Mouse (Mus musculus): Measurements from ENCODE around the gene Gna12.

The Gna12 gene

DNA sequence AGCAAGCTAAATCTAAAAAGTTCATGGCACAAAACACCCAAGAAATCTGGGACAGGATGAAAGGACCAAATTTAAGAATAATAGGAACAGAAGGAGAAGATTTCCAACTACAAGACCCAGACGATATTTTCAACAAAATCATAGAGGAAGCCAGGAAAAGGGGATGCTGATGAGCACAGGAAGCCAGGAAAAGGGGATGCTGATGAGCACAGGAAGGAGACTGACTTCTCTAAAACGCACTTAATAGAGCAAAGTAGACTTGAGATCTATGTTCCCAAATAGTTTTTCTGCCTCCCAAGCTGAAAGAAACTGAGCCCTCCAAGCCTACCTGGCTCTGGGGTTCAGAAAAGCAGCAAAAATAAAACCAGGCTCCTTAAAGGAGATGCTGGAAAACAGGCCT lies 2.8 kb downstream of the Gna12 start:
- DNase-seq (ENCODE audit: low spot score in 2 of 2), result no peak

DNA sequence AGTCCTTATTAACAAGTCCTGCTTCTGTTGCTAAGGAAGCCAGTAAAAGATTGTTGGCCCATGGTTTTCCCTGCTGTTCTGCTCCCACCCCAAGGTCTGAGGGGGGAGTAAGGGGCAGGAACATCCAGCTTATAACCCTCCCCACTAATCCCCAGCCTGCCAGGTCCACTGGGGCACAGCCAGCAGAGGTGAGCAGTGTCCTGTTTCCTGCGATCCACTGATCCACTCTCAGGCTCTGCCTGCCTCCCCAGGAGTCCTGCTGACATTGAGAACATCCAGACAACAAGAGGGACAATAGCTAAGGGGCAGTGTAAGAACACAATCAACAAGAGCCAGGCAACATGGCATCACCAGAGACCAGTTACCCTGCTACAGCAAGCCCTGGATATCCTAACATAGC lies 3.4 kb downstream of the Gna12 start:
- DNase-seq (ENCODE audit: low spot score in 2 of 2), result no peak

DNA sequence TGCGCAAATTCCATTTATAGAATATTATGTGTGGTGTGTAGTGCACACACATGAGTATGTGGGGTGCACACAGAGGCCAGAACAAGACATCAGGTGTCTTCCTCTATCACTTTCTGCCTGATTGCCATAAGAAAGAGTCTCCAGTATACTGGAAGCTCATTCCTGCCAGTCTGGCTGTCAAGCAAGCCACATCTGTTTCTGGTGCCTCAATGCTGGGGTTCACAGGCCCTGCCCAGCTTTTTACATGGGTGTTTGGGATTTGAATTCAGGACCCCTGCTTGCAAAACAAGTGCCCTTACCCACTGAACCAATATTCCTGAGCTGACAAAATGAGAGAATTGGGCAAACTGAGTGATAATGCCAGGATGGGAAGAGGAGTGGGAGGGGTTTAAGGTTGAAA lies 4.1 kb downstream of the Gna12 start:
- no peak for DNase-seq (ENCODE audit: low spot score in 2 of 2)

DNA sequence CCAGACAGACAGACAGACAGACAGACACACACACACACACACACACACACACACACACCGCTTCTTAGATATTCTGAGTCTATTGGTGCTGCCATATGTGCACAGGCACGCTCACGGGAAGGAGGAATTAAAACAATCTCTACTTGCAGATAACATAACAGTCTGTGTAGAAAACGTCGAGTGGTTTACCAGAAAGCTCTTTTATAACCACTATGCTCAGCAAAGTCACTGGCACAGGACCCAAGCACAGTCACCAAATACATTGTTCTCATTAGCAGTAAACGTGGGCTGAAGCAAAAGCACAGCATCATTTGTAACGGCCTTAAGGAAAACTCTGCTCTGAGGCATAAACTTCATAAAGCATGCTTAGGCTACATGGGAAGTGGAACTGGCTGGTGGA lies 6.1 kb downstream of the Gna12 start:
- no peak for DNase-seq (ENCODE audit: low spot score in 2 of 2)

DNA sequence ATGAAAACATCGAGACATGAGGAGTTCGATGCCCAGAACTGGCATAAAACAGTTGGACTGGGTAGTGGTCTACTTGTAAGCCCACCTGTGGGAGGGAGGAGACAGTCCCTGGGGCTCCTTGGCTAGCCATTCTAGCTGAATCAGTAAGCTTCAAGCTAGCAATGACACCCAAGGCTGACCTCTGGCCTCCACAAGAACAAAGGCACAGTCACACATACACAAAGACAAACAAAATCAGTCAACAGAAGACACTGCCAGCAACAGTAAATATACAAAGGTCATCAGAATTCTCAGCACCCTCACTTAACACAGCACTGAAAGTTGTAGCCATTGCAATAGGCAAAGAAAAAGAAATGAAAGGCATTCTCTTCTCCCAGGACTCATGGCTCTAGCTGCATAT lies 6.8 kb downstream of the Gna12 start:
- no peak for DNase-seq (ENCODE audit: low spot score in 2 of 2)

DNA sequence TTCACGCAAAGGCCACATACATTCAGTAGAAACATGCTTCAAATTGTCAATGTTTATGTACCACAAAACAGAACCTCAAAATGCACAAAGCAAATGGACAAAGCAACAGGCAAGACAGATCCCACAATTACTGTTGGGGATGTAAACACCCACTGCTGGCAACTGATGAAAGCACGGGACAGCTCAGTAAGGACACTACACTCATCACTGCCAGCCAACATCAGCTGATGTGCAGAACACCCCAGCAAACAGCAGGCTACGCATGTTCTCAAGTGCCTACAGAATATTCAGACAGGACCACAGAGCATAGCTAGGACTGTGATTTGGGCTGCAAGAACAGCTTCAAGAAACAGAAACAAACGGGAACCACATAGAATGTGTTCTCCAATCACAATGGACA lies 8.3 kb downstream of the Gna12 start:
- no peak for DNase-seq (ENCODE audit: low spot score in 2 of 2)

DNA sequence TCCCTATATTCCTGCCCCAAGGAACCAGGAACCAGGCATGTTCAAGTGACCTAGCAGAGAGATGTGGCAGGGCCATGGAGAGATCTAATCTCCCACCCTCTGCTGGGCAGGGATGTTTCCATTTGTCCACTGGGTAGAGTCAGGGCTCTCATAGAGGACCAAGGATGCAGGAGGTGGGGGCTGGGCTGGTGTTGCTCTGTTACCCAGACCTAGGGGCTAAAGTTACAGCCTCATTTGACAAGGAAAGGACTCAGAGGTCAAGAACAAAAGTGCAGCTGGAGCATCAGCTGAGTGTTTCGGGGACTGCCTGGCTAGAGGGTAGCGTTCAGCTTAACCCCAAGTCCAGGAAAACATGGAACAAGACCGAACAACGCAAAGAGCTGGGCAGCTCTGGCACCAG lies 9.7 kb downstream of the Gna12 start:
- DNase-seq (ENCODE audit: low spot score in 2 of 2), result no peak

DNA sequence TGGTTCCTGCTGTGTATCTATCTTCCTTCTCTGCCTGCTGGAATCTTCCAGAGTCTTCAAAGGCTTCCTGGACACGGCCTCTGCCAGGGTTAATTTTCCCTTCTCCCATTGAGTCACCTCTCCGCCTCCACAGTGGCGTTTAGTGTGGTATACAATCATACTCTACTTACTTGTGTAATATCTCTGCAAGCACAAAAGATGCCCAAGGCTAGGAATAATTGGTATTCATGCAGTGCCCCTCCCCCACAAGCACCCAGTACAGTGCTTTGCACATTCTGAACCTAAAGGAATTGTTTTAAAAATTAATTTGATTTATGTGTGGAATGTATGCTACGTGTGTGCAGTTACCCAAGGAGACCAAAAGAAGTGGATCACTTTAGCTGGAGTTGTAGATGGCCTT lies 10.6 kb downstream of the Gna12 start:
- no peak for DNase-seq (ENCODE audit: low spot score in 2 of 2)

DNA sequence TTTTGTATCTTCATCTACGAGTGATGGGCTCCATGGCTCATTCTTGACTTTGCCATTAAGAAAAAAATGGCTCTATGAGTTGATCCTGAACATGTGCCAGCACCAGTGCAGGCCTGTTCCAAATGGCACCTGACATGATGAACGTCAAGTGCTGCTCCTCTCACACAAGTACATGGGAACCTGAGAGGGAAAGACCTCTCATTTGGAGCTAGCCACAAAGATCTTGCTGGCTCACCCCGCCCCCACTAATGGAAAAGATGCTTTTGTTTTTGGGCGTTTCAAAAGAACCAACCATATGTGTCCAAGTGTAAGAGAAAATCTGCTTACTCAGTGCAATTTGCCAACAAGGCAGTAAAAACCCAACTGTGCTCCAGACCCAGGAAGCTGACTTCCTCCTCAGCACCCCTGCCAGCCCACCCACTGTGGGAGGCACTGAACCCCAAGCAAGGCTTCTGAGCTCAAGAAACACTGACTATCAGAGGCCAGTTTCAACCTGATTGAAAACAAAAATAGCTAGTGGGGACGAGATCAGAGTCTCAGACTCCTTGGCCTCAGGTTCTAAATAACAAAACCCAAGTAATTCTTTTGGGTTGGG lies 11.7 kb downstream of the Gna12 start:
- no peak for DNase-seq (ENCODE audit: low spot score in 2 of 2)

DNA sequence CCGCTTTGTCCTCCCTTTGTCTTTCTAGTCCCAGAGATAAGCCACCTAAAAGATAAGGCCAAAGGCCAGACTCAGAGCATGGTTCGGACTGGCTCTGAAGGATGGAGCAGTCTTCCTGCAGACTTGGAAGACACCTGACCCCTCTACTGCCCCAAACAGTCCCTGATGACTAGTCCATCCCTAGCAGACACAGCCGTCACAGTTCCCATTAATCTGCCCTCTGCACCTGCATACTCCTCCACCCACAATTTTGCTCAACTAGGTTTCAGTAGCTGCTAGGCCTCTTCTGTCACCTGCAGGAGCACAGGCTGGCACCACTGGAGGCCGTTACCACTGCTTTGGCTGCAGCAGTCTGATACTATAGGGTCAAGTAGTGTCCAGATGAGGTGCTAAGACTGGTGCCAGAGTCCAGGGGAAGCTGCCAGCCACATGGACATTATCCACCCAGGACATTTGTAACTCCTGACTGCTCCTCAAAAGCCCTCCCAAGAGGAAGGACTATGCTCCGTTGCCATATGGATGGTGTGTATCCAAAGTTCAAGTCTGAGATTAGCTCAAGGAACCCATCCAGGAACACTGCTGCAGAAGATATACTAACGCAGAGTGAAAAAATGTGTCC lies 13.2 kb downstream of the Gna12 start:
- DNase-seq (ENCODE audit: low spot score in 2 of 2), result no peak

DNA sequence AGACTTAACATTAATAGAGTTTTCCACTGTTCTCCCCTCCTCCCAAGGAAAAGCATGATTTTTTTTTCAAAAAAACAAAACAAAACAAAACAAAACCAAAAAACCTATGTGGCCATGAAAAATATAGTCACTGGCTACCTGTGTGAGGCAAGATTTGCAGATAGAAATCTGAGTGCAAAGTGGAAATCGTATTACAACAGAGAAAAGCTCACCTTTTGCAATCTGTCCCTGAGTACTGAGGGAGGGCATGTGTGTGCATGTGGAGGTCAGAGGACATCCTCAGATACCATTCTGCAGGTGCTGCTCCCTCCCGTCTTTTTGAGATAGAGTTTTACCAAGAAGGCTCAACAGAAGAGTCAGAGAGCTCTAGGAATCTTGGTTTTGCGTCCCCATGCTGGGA lies 14.2 kb downstream of the Gna12 start:
- DNase-seq (ENCODE audit: low spot score in 2 of 2), result no peak

DNA sequence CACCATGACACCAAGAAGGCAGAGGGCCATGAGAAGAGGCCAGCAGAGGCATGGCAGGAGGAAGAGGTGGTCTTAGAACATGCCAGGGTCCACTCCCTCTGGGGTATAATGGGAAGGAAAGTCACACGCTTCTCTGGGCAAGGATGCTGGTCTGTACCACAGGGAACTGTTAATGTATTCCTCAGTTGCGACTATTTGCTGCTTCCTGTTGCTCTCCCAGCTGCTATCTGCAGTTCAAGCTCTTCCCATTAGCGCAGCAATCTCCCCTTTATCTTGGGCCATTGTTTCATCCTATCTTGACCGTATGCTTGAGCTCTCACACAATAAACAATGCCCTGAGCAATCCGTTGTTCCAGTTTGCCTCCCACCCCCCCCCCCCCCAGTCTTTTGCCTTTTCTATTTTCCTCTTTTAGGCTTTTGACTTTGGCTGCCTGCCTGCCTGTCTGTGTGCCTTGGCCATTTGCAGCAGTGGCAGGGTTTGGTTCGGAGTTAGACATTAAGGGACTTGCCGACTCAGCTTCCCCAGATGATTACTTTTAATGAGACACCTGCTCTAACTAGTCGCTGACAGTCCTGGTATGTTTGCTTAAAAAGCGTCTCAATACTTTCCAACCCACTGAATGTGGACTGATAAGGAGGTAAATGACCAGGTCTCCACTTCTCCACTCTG lies 15.0 kb downstream of the Gna12 start:
- no peak for DNase-seq (ENCODE audit: low spot score in 2 of 2)

DNA sequence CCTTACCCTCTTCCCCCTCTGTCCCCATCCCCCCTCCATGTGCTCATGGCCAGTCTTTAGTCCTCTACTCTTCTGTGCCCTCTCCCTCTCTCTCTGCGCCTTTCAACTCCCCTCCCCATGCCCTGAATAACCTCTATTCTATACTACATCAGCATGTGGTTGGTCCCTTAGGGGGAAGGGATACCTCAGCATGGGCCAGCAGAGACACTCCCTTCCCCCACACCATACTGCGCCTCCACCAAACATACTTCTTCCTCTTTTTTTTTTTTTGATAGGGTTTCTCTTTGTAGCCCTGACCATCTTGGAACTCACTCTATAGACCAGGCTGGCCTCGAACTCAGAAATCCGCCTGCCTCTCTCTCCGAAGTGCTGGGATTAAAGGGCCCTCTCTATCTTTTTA lies 15.8 kb downstream of the Gna12 start:
- DNase-seq (ENCODE audit: low spot score in 2 of 2), result no peak

DNA sequence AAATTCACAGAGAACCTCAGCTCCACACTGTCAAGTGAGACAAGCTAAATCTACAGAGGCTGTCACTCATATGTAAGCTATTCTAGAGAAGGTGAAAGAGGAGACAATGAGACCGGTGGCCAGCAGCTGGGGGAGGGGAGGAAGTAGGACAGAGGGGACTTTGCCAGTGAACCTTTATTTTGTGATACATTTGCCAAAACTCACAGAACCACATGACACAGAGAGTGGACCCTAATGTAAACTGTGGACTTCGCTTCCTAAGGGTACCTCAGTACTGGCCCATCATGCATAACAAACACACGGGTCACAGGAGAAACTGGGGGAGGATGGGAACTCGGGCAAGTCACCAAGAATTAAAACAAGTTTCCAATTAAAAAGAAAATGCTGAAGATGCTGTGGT lies 17.5 kb downstream of the Gna12 start:
- no peak for DNase-seq (ENCODE audit: low spot score in 2 of 2)

DNA sequence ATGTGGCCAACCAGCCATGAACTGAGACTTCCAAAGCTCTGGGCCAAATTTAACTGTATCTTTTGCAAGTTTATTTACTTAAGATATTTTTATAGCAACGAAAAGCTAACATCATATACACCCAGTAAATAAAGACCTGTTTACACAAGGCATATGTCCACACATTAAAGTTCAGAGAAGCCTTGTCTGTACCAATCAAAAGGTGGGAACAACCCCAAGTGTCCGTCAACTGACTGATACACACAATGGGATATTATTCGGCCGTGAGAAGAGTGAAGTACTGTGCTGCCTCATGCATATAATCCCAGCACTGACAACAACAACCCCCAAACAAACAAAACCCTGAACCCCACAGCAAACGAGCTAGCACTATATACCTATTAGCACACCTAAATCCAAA lies 18.2 kb downstream of the Gna12 start:
- DNase-seq (ENCODE audit: low spot score in 2 of 2), result no peak

DNA sequence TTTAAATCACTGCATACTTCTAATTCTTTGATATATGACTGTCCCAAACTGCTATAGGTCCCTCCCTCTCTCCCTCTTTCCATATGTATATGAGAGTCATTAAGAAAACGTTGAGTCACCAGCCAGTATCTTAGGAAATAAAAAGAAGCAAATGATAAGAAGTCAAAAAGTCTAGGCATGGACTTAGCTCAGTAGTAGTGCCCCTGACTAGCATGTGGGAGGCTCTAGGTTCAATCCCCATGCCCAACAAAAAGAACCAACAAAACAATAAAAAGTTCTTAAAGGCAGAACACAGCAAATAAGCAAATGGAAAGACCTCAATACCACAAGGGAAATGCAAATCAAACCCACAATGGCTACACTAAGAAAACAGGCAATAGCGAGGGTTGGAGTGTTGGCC lies 18.8 kb downstream of the Gna12 start:
- DNase-seq (ENCODE audit: low spot score in 2 of 2), result no peak

DNA sequence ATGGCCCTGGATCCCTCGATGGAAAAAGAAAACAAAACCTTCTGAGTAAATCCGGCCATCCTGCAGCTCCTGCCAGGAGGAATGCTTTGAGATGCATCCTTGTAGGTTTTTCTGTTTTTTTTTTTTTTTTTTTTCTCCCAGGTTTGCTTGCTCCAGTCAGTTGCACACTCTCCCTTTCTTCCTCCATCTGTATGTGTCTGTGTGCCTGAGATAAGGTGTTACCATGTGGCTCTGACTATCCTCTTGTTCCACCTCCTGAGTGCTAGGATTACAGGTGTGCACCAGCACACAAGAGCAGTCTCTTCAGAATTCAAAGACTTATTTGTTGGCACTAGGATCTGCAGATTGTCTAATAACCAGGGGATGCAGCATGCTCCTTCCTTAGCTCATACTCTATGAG lies 23.3 kb downstream of the Gna12 start:
- DNase-seq (ENCODE audit: low spot score in 2 of 2), result no peak

DNA sequence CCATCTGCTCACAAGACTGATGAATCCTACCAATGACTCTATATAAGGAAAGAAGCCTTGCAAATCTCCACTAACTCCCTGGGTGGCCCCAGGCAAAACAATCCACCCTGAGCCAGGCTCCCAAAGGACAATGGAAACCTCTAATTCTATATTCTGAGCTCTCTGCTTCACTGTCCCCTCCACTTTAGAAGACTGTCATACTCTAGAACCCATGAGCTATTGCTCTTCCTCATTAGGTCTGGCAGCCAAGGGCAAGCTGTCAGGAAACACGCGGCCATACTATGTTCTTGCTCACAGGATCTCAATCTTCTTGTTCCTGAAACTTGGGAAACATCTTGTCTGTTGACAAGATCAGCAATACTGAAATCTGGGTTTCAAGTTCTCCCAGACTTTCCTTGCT lies 24.0 kb downstream of the Gna12 start:
- DNase-seq (ENCODE audit: low spot score in 2 of 2), result no peak

DNA sequence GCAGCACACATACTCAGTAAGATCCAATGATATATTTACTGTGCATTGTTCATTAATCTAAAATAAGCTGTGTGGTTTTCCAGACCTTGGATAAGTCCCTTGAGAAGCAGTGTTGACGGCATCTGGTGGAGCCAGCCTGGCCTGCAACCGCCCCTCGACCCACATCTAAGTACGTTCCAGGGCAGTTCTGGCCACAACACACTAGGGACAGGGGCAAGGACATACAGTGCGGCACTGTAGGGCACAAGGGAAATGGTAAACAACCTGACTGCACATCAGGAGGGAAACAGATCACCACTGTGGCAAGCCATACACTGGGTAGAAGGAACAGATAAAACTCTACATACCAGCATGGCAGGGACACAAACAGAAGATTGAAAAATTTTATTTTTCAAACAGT lies 28.4 kb downstream of the Gna12 start:
- DNase-seq (ENCODE audit: low spot score in 2 of 2), result no peak

DNA sequence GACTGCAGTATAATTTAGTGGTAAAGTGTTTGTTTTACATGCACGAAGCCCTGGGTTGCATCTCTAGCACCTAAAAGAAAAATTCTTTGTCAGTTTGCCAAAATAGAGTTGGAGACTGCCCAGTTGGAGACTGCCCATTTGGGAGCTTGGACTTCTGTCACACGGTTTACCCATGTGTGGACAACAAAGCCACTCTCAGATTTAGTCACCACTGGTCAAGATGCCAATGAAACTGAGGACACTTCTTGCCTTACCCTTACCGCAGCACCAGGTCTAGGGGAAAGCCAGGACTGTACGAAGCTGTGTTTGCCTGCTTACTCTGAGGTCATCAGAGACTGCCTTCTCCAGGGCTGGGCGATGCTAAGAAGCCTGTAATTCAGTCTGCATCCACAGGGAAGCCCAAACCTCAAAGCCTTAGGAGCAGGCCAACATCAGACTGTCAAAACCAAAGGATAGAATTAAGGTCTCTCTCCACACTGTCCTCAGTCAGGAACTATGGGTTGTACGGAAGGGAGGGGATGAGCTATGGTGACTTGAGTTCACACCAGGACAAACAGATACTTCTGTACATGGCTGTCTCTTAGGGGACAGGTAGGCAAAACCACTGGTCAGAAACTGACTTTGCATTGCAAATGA lies 29.8 kb downstream of the Gna12 start:
- no peak for DNase-seq (ENCODE audit: low spot score in 2 of 2)

DNA sequence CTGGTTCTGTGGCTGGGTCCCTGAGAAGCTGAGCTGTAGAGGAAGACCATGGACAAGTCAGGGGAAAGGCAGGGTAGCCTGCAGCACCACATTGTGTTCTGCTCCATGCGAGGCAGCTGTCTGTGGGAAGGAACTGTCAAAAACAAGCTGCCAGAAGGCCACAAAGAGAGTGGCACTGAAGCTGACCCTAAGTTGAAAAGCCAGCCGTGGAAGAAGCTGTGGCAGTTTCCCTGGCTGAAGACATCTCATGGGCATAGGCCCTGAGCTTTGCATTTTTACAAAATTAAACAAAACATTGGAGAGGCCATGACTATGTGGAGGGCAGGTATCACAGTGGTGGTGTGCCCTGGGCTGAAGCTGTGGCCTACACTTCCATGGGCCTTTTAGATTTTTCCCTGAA lies 31.0 kb downstream of the Gna12 start:
- DNase-seq (ENCODE audit: low spot score in 2 of 2), result no peak

DNA sequence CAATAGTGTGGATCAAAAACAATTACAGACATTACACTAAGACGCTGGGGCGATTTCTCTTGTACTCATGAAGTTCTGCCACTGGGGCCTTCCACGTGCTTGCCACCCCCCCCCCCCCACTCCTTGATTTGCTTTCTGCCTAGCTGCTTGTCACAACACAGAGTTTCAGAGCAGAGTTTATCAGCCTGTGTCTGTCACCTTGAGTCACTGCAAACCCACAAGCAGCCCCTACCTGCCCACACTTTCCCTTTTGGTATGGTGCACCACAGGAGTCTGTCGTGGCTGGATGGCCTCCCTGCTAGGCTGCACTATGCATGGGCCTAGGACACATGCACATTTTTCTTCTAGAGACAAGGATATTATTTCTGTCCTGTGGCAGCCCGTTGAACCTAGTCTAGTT lies 31.5 kb downstream of the Gna12 start:
- no peak for DNase-seq (ENCODE audit: low spot score in 2 of 2)

DNA sequence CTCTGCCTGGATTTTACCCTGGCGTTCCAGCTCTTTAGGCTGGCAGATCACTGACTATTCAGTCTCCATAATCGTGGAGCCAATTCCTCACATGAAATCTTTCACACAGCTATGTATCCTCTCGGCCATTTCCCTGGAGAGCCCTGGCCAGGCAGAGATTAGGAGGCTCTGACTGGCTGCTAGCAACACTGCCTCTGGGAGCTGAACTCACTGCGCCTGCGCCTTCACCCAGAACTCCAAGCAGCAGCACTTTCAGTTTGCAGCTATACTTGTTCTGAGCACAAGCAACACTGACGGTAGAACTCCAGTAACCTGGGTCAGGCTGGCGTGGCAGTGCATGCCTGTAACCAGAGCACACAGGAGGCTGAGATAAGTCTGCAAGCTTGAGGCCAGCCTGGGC lies 32.1 kb downstream of the Gna12 start:
- DNase-seq (ENCODE audit: low spot score in 2 of 2), result no peak
